Comparison of ENCODE assay signal across 15 mouse cellular contexts in the genomic region with DNA sequence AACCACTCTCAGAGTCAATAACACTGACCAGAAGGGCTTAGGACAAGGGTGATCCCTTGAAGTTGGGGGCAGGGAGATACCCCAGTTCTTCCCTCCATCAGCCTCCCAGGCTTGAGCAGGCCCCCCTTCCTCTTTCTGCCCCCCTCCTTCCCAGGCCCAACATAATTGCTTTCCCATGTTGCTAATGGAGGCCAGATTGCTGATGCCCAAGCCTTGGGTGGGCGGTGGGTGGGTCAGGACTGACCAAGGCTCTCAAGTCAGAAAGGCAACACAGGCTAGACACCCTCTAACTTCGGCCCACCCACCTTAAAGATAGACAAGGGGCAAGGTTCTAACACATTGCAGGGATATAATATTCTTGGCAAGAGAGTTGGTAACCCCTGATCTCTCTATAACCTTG. TPM values are rescaled to one million over a fixed set of nuclear protein-coding genes. Genes with fewer than 3 reads are reported as not detected.
"Had no signal": no experiment of that assay in that cellular context is flagged by ENCODE, and none has a peak within 500 bp of the region (broad histone marks: within the 10 kb centered on the region; RNA-seq: fewer than 3 reads in every experiment).

No protein-coding gene starts in this region.

- H3K4me2 ChIP-seq: limb, embryonic 13.5 days; liver, embryonic 13.5 days; neural tube, embryonic 12.5 days had no signal

- H3K9ac ChIP-seq: limb, embryonic 13.5 days; liver, embryonic 13.5 days; neural tube, embryonic 12.5 days had no signal

- H3K4me3 ChIP-seq: limb, embryonic 13.5 days; liver, embryonic 13.5 days; neural tube, embryonic 12.5 days had no signal

- H3K27ac ChIP-seq: limb, embryonic 13.5 days; liver, embryonic 13.5 days; macrophage; neural tube, embryonic 12.5 days had no signal

- H3K9me3 ChIP-seq: limb, embryonic 13.5 days; liver, embryonic 13.5 days; neural tube, embryonic 12.5 days had no signal

- H3K27me3 ChIP-seq: neural tube, embryonic 12.5 days had no signal

- DNase-seq: kidney, adult 18-20 months; kidney, adult 9 months; kidney, postnatal 14 days; kidney, postnatal 4 days; left cerebral cortex, postnatal 4 days; liver, embryonic 13.5 days; lung, adult 2 months; midbrain, embryonic 14.5 days; retina, postnatal 1 day; right cerebral cortex, postnatal 25 days; thymus, adult 18-20 months; thymus, postnatal 36 days had no signal

- H3K36me3 ChIP-seq: limb, embryonic 13.5 days; liver, embryonic 13.5 days had no signal

RNA-seq across cellular contexts. Expression of a gene that starts 41.4 kb away (rescaled TPM):
- polyA plus RNA-seq: macrophage had no signal
